Mouse (Mus musculus): ENCODE data around the gene Abhd17b. TPM values are rescaled to one million over a fixed set of nuclear protein-coding genes. Genes with fewer than 3 reads are reported as not detected.

Gene Abhd17b
- 10 to 100 TPM; 25.5 to 25.7 TPM for total RNA-seq (2023)

GRCm38 (mm10) chr19:21653172-21653981 is at the start of gene Abhd17b:
Abhd17b (plus strand) TSS chr19:21653185.

DNA sequence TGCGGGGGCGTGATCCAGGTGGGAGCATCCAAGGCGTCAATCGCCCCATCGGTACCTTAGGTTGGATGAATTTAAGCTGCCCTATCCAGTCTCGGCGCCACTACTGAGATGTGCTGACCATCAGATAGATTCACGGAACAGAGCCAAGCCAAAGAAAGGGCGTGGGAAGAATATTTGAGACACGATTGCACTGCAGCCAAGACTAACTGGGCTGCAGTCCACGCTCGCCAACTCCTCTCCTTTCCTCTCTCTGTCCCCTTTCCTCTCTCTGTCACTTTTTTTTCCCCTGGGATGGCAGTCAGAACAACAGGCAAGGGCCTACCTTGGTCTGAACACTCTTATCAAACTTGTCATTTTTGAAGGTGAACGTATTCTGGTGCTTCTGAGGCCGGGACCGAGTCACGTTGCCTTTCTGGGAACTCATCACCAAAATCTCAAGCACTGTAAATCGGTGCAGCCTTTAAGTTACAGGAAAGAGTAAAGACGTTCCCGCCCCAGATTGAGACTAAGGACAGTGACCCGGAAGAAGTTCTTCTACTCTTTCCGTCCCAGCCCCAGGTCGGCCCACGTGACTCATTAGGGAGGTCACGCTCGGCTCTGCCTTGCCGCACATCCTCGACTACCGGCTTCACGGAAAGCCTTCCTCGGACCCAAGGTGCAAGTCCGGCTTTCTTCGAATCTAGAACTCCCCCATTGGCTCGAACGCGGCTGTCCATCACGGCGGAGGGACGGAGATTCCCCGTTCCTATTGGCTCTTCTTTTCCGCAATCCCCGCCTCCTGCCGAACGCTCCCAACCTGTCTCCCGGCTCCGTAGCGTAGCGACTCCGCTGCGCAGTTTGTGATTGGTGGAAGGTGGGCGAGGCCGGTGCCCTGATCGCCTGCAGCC is 457 bp upstream of the Abhd17b start, which contains the start of gene 1110059E24Rik:
Gene 1110059E24Rik, minus strand, starts transcription at position 692 of the 887 bp plus-strand sequence.

Other genes starting within 250 kb of the Abhd17b start
- 100 to 1,000 TPM; 101 to 170 TPM for gene Gda, start 179.7 kb upstream of the Abhd17b start, total RNA-seq (2023)
- gene 1110059E24Rik, start 209 bp upstream of the Abhd17b start, total RNA-seq (2023), result 10 to 100 TPM; 20.9 to 24.1 TPM
- 10 to 100 TPM; 11.6 to 12.3 TPM for gene Cemip2, start 125.2 kb downstream of the Abhd17b start, total RNA-seq (2023)